Mouse (Mus musculus): ENCODE data around the gene Scamp3.

The Scamp3 gene

GRCm38 (mm10) chr3:89163643-89164245 lies 13.5 kb upstream of the Scamp3 start:
- no peak for DNase-seq

- peak; percentile 96 for DNase-seq
Measured at GRCm38 (mm10) chr3:89164506-89165267, 12.6 kb upstream of the Scamp3 start, which contains the start of gene Clk2. Gene Clk2 (plus strand): TSS chr3:89164795.

GRCm38 (mm10) chr3:89165268-89165870 lies 11.9 kb upstream of the Scamp3 start:
- DNase-seq, result no peak

GRCm38 (mm10) chr3:89166945-89167344 lies 10.3 kb upstream of the Scamp3 start:
- DNase-seq, result no peak

- DNase-seq, result no peak
Measured at GRCm38 (mm10) chr3:89174844-89175243, 2.4 kb upstream of the Scamp3 start.

GRCm38 (mm10) chr3:89175544-89175943 lies 1.7 kb upstream of the Scamp3 start:
- DNase-seq, result no peak

- no peak for DNase-seq
Measured at GRCm38 (mm10) chr3:89176421-89176820, 852 bp upstream of the Scamp3 start.

GRCm38 (mm10) chr3:89178107-89178385 lies 773 bp downstream of the Scamp3 start:
- no peak for DNase-seq

GRCm38 (mm10) chr3:89179056-89179455 lies 1.8 kb downstream of the Scamp3 start:
- no peak for DNase-seq

GRCm38 (mm10) chr3:89181749-89182500 lies 4.7 kb downstream of the Scamp3 start:
- DNase-seq, result no peak

- DNase-seq, result no peak
Measured at GRCm38 (mm10) chr3:89182531-89183057, 5.3 kb downstream of the Scamp3 start.

GRCm38 (mm10) chr3:89183058-89183958 lies 6.0 kb downstream of the Scamp3 start, which contains the start of gene Fam189b:
Gene Fam189b (plus strand): TSS chr3:89183143.
- peak; percentile 92 for DNase-seq

- DNase-seq, result no peak
Measured at GRCm38 (mm10) chr3:89183959-89184315, 6.7 kb downstream of the Scamp3 start.

GRCm38 (mm10) chr3:89187197-89187596 lies 9.9 kb downstream of the Scamp3 start:
- no peak for DNase-seq

- DNase-seq, result no peak
Measured at GRCm38 (mm10) chr3:89187690-89188477, 10.6 kb downstream of the Scamp3 start.

GRCm38 (mm10) chr3:89188478-89188875 lies 11.2 kb downstream of the Scamp3 start:
- DNase-seq, result no peak

- no peak for DNase-seq
Measured at GRCm38 (mm10) chr3:89190436-89190835, 13.2 kb downstream of the Scamp3 start.

GRCm38 (mm10) chr3:89193351-89193750 lies 16.1 kb downstream of the Scamp3 start:
- no peak for DNase-seq

- DNase-seq, result peak; percentile 40
Measured at GRCm38 (mm10) chr3:89193853-89194252, 16.6 kb downstream of the Scamp3 start.

GRCm38 (mm10) chr3:89195979-89196877 lies 19.0 kb downstream of the Scamp3 start:
- peak; percentile 95 for DNase-seq

Measured in retina, postnatal 1 day (tissue).